21 mouse cellular contexts compared by ENCODE assay signal in the genomic region with DNA sequence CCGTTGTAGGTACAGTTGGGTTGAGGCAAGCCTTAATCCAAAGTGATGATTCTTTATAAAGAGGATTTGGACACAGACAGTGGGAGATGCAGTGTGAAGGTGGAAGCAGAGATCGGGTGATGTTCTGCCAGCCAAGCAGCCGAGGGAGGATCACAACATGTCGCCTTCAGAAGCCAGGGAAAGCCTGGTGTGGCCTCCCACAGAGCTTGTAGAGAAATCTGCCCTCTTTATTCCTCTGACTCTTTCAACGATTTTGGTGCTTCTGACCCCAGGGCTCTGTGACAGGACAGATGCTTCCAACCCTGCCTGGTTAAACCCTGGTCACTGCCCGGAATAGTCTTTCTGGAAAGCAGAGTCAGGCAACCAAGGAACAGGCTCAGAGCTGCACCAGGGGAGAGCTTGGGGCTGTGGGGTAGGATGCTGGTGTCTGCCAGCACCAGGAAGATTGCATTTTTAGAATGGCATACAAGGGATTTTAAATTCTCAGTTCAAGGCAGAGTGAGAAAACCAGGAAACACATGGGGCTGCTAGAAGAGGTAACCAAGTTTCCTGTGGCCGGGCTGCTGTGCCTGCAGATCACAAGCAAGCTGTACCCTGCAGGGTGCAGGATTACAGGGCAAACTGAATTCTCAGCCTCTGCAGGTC. TPM values are rescaled to one million over a fixed set of nuclear protein-coding genes. Genes with fewer than 3 reads are reported as not detected.
DNase-seq lines count a peak whose midpoint lies in the region; ATAC-seq lines count a peak whose summit lies in the region.
"Had no signal": no experiment of that assay in that cellular context is flagged by ENCODE, and none has a peak within 500 bp of the region (broad histone marks: within the 10 kb centered on the region; RNA-seq: fewer than 3 reads in every experiment).

No protein-coding gene starts in this region.

- no peaks in the 10 kb centered on the region for H3K9me3 ChIP-seq in midbrain, embryonic 13.5 days
- H3K9me3 ChIP-seq in midbrain, embryonic 11.5 days (ENCODE audit: control insufficient read depth, low read length), result no peaks in the 10 kb centered on the region
- H3K9me3 ChIP-seq in hindbrain, embryonic 13.5 days, result no peaks in the 10 kb centered on the region
- H3K9me3 ChIP-seq in limb, embryonic 13.5 days, result no peaks in the 10 kb centered on the region
- H3K9me3 ChIP-seq: G1E; heart, embryonic 15.5 days; liver, embryonic 12.5 days had no signal

- H3K36me3 ChIP-seq in midbrain, embryonic 13.5 days, result no peaks in the 10 kb centered on the region
- H3K36me3 ChIP-seq in midbrain, embryonic 11.5 days (ENCODE audit: control insufficient read depth, insufficient read depth, low read length), result no peaks in the 10 kb centered on the region
- no peaks in the 10 kb centered on the region for H3K36me3 ChIP-seq in hindbrain, embryonic 13.5 days
- no peaks in the 10 kb centered on the region for H3K36me3 ChIP-seq in limb, embryonic 13.5 days
- H3K36me3 ChIP-seq: G1E; heart, embryonic 15.5 days; liver, embryonic 12.5 days had no signal

- no peak overlapping the region for H3K27ac ChIP-seq in midbrain, embryonic 13.5 days
- no peak overlapping the region for H3K27ac ChIP-seq in midbrain, embryonic 11.5 days (ENCODE audit: low read depth, low read length)
- H3K27ac ChIP-seq in hindbrain, embryonic 13.5 days, result no peak overlapping the region
- no peak overlapping the region for H3K27ac ChIP-seq in limb, embryonic 13.5 days
- H3K27ac ChIP-seq: heart, adult 2 months; heart, embryonic 15.5 days; liver, embryonic 12.5 days; macrophage had no signal

- DNase-seq in layer of hippocampus, adult 11-12 months (ENCODE audit: low spot score), result peak; percentile 41
- no peak for DNase-seq in layer of hippocampus, adult 9-11 months
- no peak for DNase-seq in midbrain, embryonic 11.5 days (ENCODE audit: low spot score, missing footprints)
- DNase-seq in urinary bladder, postnatal 4 days (ENCODE audit: low spot score in 2 of 2), result no peak
- DNase-seq: forebrain, postnatal 0 days; gastrocnemius, postnatal 14 days; heart, adult 2 months; kidney, adult 11 months; kidney, postnatal 14 days; lung, embryonic 14.5 days; midbrain, embryonic 14.5 days; thymus, postnatal 4 days had no signal

- H3K4me3 ChIP-seq in midbrain, embryonic 13.5 days (replicated peaks), result no peak overlapping the region
- no peak overlapping the region for H3K4me3 ChIP-seq in midbrain, embryonic 11.5 days (ENCODE audit: low read depth, low read length)
- no peak overlapping the region for H3K4me3 ChIP-seq in hindbrain, embryonic 13.5 days
- H3K4me3 ChIP-seq in limb, embryonic 13.5 days, result no peak overlapping the region
- H3K4me3 ChIP-seq: heart, adult 2 months; heart, embryonic 15.5 days; liver, embryonic 12.5 days had no signal

- peak overlapping the region; percentile 39; the same call in 1 of the 2 replicates for H3K9ac ChIP-seq in midbrain, embryonic 13.5 days (replicated peaks)
- H3K9ac ChIP-seq in midbrain, embryonic 11.5 days (ENCODE audit: low read length), result no peak overlapping the region
- peak overlapping the region; percentile 49; the same call in 1 of the 2 replicates for H3K9ac ChIP-seq in hindbrain, embryonic 13.5 days
- 0 out of 2 replicates have a peak overlapping the region, but pooled peaks have one; percentile 13 for H3K9ac ChIP-seq in limb, embryonic 13.5 days
- H3K9ac ChIP-seq: forebrain, postnatal 0 days; heart, embryonic 15.5 days; liver, embryonic 12.5 days; lung, embryonic 14.5 days had no signal

- no peak overlapping the region for H3K4me2 ChIP-seq in midbrain, embryonic 13.5 days (replicated peaks)
- no peak overlapping the region for H3K4me2 ChIP-seq in midbrain, embryonic 11.5 days
- H3K4me2 ChIP-seq in hindbrain, embryonic 13.5 days, result no peak overlapping the region
- no peak overlapping the region for H3K4me2 ChIP-seq in limb, embryonic 13.5 days (replicated peaks)
- H3K4me2 ChIP-seq: heart, embryonic 15.5 days; liver, embryonic 12.5 days; lung, embryonic 14.5 days had no signal

- peaks cover 11% of the 10 kb centered on the region; the same call in 1 of the 2 replicates for H3K4me1 ChIP-seq in midbrain, embryonic 13.5 days (replicated peaks)
- no peaks in the 10 kb centered on the region for H3K4me1 ChIP-seq in midbrain, embryonic 11.5 days (ENCODE audit: control insufficient read depth, insufficient read depth, low read length)
- H3K4me1 ChIP-seq in hindbrain, embryonic 13.5 days (replicated peaks), result peaks cover 5% of the 10 kb centered on the region; the same call in 1 of the 2 replicates
- H3K4me1 ChIP-seq in limb, embryonic 13.5 days, result peaks cover 7% of the 10 kb centered on the region

- ATAC-seq in midbrain, embryonic 13.5 days, result no peak
- ATAC-seq in midbrain, embryonic 11.5 days (ENCODE audit: low FRiP score), result no peak
- ATAC-seq in hindbrain, embryonic 13.5 days (ENCODE audit: low FRiP score), result no peak
- ATAC-seq in limb, embryonic 13.5 days (ENCODE audit: low FRiP score, low read depth), result no peak
- ATAC-seq in monocyte, adult 5-6 weeks (replicated peaks; ENCODE audit: insufficient number of reproducible peaks, low FRiP score, low TSS enrichment, poor library complexity, severe bottlenecking), result no peak
- ATAC-seq: CD4-positive, CD25-positive, alpha-beta regulatory T cell, adult 4 months; forebrain, postnatal 0 days; liver, embryonic 12.5 days had no signal

- WGBS in midbrain, embryonic 13.5 days, result 30% methylated on average over 7 of the region's 7 CpGs
- WGBS in midbrain, embryonic 11.5 days, result 27% methylated on average over 7 of the region's 7 CpGs
- WGBS in hindbrain, embryonic 13.5 days, result 44% methylated on average over 7 of the region's 7 CpGs
- 39% methylated on average over 7 of the region's 7 CpGs for WGBS in limb, embryonic 13.5 days

- peaks cover 13% of the 10 kb centered on the region; the same call in 1 of the 2 replicates for H3K27me3 ChIP-seq in midbrain, embryonic 13.5 days
- H3K27me3 ChIP-seq in midbrain, embryonic 11.5 days (ENCODE audit: control insufficient read depth, insufficient read depth, low read length), result no peaks in the 10 kb centered on the region
- H3K27me3 ChIP-seq in hindbrain, embryonic 13.5 days, result peaks cover 30% of the 10 kb centered on the region
- peaks cover 15% of the 10 kb centered on the region for H3K27me3 ChIP-seq in limb, embryonic 13.5 days

RNA-seq across cellular contexts. Expression of gene Chmp6, which starts 6.1 kb away (rescaled TPM):
- 107 and 112 TPM in 2 replicates for polyA plus RNA-seq in midbrain, embryonic 13.5 days (2015; fragmentation: Nextera tagmentation; extraction: Ambion mirVana)
- 85.4 and 91.8 TPM in 2 replicates for polyA plus RNA-seq in midbrain, embryonic 11.5 days (2014; fragmentation: Nextera tagmentation; extraction: Ambion mirVana)
- polyA plus RNA-seq in hindbrain, embryonic 13.5 days (2015; fragmentation: Nextera tagmentation; extraction: Ambion mirVana), result 100 and 103 TPM in 2 replicates
- 112 TPM in 2 replicates for polyA plus RNA-seq in limb, embryonic 13.5 days (2015; fragmentation: Nextera tagmentation; extraction: Ambion mirVana)
- total RNA-seq in monocyte, adult 5-6 weeks (2017), result 17.3 to 54.0 TPM (median 33.5 TPM) in 3 replicates

RNA-seq across cellular contexts. Expression of gene Baiap2, which starts 35.4 kb away (rescaled TPM):
- 9.2 and 10.0 TPM in 2 replicates for polyA plus RNA-seq in midbrain, embryonic 13.5 days (2015; fragmentation: Nextera tagmentation; extraction: Ambion mirVana)
- 9.0 and 9.8 TPM in 2 replicates for polyA plus RNA-seq in midbrain, embryonic 11.5 days (2014; fragmentation: Nextera tagmentation; extraction: Ambion mirVana)
- 10.0 and 12.3 TPM in 2 replicates for polyA plus RNA-seq in hindbrain, embryonic 13.5 days (2015; fragmentation: Nextera tagmentation; extraction: Ambion mirVana)
- polyA plus RNA-seq in limb, embryonic 13.5 days (2015; fragmentation: Nextera tagmentation; extraction: Ambion mirVana), result 16.6 and 16.8 TPM in 2 replicates
- total RNA-seq in monocyte, adult 5-6 weeks (2017), result 3.5 to 13.2 TPM (median 10.2 TPM) in 3 replicates
